ENCODE assay signal across 8 mouse cellular contexts in the genomic region with DNA sequence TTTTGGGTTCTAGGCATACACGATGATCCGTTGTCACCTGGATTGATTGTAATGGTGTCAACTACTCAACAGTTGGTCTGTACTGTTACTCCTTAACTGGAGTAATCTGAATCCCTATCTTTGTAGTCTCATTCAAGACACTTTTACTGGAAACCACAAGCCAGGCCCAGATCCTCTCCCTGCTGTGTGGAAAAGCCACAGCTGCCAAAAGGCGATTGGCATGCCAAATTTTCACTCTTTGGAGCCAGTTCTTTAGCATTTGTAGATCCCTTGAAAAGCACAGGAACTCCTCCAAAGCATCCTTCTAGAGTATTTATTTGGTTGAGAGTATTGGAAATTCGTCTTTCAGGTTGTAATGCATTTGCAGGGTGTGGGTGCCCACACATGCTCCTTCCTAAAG.
"Had no signal": no experiment of that assay in that cellular context is flagged by ENCODE, and none has a peak within 500 bp of the region (broad histone marks: within the 10 kb centered on the region; RNA-seq: fewer than 3 reads in every experiment).

No protein-coding gene starts in this region.

- DNase-seq: kidney, postnatal 25 days; layer of hippocampus, adult 9-11 months; liver, postnatal 0 days; lung, embryonic 14.5 days; lung, postnatal 36 days; midbrain, embryonic 14.5 days; thymus, adult 18-20 months; thymus, postnatal 36 days had no signal
